Mouse (Mus musculus) gastrocnemius, postnatal 14 days (tissue): ENCODE measurements around the gene Npnt. TPM values are rescaled to one million over a fixed set of nuclear protein-coding genes. Genes with fewer than 3 reads are reported as not detected.

ENCODE experiments used
- DNase-seq: peaks from one replicate; pipeline ENCODE4 v3.0.0; 2021; ENCODE audit warnings: mixed read lengths
- intact Hi-C: fragments of 180-260 bp; cut with DNase I; formaldehyde crosslinking; loops from one replicate; pipeline ENCODE4 v1.15.1; 2025; ENCODE audit warnings: low total_unique reads
- long read RNA-seq, 2 experiments: library from polyadenylated mRNA; stranded (forward); transcript quantifications; one replicate each; pipeline ENCODE4 v2.0.0; 2021
- total RNA-seq, 2 experiments: library from RNA; stranded (reverse); gene quantifications; 2 replicates each; pipeline ENCODE4 v1.2.3; 2021

The Npnt gene
- 10 to 100 TPM in 1 of 2 experiments, 1 to 10 TPM in 1; 9.0 to 12.1 TPM for total RNA-seq
- long read RNA-seq, experiment 1, full-length matches to known transcripts, result 9 of 15 reads
- long read RNA-seq, experiment 1, partial matches to known transcripts, result 1 of 15 reads
- long read RNA-seq, experiment 1, other reads (novel, unspliced or antisense), result 5 of 15 reads
- long read RNA-seq, experiment 2, full-length matches to known transcripts, result 8 of 15 reads
- long read RNA-seq, experiment 2, partial matches to known transcripts, result 5 of 15 reads
- long read RNA-seq, experiment 2, other reads (novel, unspliced or antisense), result 2 of 15 reads

DNA sequence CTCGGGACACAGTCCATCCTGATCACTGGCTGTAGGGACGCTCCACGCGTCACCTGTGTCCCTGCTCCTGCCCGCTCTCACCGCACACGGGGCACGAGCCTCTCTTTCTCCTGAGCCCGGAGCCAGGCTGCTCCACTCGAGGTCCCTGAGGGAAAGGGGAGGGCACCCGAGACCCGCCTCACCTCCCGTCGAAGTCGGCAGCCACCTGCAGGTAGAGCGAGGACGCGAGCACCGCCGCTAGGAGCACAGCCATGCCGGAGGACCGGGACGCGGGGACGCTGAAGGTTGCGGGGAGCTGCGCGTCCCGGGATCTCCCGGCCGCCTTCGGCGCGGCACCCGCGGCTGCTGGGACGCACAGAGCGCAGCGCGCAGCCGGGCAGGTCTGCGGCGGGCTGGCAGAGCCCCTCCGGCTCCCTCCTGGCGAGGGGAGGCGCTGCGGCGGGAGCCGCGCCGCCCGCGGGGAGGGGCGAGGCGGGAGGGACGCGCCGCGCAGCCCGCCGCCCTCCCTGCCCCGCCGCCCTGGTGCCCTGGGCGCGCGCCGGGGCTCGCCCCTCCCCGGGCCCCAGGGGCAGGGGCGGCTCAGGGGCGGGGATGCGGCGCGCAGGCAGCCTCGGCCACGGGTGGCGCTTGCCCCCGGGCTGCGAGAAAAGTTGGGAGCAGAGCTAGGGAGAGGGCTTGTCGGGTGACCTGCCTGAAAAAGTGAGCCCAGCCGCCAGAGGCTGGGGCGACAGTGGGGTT, at the start of gene Npnt:
Gene Npnt, minus strand, starts transcription at position 501 of the 738 bp plus-strand sequence.
- DNase-seq, result peak; percentile 15
- intact Hi-C loops, result no loop called here

DNA sequence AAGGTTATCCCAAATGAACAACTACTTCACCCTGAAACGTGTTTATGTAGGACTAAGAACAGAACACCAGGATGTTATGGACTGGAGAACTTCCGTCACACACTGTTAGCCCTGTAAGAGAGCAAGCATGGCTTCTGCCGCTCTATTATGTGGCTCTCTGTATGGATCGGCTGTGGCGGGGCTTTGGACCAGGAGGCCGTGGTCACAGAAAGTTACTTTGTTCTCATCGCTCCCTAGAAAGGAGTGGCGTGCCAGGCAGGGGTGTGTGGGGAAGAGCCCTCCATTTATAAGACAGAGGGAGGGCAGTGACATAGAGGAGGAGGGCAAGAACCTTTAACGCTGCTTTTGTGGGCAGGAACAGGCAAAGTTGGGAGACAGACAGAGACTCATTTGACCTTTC, 46.2 kb upstream of the Npnt start:
- no peak for DNase-seq
- intact Hi-C loops, result no loop called here

DNA sequence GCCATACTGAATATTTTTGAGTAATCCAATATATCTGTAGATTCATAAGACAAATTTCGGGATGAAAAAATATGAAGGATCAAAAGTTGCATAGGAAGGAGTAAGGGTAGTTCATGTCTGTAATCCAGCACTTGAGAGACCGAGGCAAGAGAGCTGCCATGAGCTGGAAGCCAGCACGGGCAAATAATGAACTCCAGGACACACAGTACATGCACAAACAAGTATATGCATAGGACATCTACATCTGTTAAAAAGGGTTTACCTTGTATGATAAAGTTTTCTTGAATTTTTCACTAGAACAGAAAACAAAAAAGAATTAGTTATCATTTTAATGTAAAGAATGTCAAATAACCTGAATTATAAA, 45.8 kb upstream of the Npnt start:
- DNase-seq, result no peak
- intact Hi-C loops, result no loop called here

DNA sequence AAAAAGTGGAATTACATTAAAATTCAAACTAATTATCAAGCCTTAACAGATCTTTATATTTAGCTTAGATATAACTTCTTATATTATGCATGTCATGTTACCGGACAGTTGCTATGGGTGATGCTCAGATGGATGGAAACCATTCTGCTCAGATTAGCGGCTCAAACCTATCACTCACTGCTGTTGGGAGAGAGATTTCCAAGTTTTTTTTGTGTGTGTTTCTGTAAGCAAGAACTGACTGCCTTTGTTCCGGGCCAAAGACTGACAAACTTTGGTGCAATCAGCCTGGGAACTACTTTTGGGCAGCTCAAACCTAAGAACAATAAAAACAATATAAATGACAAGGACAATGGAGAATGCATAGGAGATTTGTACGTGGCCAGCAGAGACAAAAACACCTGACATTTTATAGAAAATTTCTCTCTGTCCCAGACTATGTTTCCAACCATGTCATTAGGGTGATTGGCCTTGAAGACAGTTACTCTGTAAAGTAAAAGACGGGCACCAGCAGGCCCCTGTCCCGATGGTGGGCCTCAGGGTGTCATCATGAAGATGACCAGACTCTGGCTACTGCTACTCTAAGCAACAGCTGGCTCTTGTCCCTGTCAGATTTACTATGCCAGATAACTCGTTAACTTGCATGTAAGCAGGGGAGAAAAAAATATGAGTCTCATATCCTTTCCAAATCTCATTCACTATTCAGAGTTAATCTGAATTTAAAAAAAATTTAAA, 45.2 kb upstream of the Npnt start:
- intact Hi-C loops, result no loop called here
- DNase-seq, result no peak

DNA sequence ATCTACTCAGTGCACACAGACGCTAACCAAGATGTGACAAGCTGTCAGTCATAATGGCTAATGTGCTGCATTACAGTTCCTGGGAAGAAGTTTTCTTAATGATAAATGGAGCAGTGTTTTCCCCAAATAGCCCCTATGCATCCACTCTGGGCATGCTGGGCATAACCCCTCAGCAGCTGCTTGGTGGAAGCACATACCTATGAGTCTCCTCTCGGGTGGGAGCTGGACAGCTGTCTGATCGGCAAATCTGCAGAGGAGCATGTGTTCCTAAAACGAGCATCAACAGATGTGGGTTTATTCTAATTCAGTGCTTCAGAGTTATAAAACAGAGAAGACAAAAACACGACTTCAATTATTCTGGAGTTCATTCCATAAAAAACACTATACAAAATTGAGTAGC, 36.1 kb upstream of the Npnt start:
- intact Hi-C loops, result no loop called here
- DNase-seq, result no peak

- intact Hi-C loops, result no loop called here
- DNase-seq, result no peak
Measured at GRCm38 (mm10) chr3:132983845-132984485, 33.9 kb upstream of the Npnt start.

DNA sequence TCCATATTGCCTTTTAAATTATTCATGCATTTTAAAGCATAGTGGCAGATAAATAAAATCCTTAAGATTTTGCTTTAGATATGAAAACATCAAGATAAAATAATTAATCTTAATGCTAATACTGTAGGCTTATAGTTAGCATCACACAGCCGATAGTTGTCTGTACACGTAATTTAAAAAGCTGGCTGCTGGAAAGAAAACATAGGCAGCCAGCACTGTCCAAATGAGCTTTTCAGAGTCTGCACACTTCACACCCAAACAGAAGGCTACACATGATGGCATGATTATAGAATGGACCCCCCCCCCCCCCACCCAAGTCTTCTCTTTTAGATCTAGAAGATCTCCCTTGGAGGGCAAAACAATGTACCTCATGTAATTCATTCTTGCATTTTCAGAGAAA, 31.9 kb upstream of the Npnt start:
- intact Hi-C loops, result no loop called here
- DNase-seq, result no peak

DNA sequence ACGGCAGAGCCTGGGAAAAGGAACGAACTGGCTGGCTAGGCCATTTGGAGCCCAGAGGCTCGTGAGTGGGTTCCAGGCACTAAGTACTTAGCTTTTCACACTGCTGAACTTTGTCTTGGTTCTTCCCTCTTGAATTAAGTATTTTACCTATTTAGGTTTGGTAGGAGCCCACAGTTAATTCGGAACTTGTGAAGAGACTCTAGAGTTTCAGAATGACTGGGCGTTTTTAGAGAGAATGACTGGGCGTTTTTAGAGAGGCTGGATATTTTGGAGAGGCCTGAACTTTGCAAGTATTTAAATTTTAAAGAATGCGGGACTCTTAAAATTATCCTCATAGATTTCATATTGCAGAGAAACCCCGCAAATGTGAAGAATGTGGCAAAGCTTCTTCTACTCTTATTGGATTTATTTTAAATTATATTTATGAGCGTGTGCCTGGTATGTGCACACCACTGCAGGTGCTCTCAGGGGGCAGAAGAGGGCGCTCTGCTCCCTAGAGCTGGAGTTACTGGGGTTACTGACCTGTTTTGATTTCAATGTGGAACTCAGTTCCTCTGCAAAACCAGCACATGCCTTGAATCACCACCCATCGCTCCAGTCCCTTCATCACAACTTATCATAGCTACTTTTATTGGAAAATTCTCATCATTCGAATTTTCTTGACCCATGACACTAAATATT, 29.8 kb upstream of the Npnt start:
- DNase-seq, result no peak
- intact Hi-C loops, result no loop called here

DNA sequence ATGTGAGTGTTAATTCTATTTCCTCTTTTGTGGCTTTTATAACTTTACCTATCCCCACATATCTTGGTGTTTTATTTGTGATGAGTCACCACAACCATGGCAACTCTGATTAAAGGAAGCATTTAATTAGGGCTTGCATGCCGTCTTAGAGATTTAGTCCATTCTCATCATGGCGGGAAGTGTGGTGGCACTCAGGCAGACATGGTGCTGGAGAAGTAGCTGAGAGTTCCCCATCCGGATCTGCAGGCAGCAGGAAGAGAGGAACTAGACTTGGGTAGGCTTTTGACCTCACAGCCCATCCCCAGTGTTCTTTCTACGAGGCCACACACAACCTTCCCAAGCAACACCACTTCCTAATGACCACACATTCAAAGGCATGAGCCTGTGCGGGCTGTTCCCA, 16.2 kb upstream of the Npnt start:
- intact Hi-C loops, result no loop called here
- DNase-seq, result no peak

GRCm38 (mm10) chr3:132964715-132965507, 14.8 kb upstream of the Npnt start:
- intact Hi-C loops, result no loop called here
- DNase-seq, result no peak

DNA sequence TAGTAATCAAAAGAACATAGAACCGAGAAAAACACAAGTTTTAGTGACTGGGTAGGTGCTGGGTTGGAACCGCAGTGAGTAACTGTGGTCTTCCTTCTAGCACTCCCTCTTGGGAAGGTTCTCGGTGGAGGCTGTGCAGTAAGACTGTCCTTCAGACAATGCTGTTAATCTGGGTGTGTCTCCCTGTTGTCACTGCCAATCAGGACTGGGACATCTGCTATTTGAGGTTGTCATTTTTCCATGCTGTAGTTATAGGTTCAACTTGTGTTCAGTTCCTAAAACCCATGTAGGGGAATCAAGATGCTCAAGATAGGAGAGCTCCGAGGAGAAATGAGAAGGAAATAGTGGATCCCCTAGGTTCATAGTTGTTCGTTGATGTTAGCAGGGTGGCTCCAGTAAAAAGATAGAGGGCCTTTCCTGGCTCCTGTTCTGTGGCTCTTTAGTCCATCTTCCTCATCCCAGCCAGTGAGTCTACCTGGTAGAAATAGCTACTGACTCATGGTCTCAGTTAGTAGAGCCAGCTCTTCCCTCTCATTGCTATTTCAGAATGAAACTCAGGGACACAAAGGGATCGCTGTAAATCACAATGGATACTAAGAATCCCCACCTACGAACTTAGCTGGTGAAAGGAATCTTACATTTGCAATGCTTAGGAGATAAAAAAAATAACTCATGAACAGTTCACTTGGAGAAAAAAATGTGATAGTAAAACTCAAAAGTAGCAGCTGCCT, 12.7 kb upstream of the Npnt start:
- intact Hi-C loops, result no loop called here
- DNase-seq, result no peak

DNA sequence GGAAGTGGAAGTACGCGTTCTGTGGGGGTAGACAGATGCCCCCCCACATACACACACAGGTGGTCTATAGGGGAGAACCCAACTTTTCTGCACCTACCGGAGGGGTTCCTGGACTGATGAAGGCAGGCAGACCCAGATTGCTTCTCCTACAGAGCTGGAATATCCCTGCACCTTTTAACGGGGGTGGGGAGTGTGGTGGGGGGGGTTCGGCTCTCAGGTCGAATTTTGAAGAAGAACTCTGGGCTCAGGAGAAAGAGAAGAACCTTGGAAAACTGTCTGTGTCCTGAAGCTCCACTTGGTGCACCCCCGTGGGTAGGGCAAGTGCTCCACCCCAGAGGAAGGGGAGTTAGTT, 414 bp upstream of the Npnt start:
- no peak for DNase-seq
- intact Hi-C loops, result no loop called here

DNA sequence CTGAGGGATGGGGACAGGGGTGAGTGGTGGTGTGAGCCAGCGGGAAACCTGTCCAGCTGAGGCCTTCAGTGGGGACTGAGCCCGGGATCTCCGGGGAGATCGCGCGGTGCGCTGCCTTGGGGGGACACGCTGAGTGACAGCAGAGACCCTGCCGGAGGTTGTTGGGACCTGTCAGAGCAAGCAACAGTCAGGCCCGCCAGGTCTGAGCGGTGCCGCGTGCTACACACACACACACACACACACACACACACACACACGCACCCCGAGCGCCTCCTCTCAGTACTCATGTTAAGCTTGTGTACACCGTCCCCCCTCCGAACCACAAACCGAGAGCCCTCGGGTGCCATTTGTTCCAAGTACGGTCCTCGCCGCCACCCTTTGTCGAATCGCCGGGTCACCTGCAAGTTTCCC, 706 bp downstream of the Npnt start:
- intact Hi-C loops, result no loop called here
- DNase-seq, result no peak

- intact Hi-C loops, result no loop called here
- DNase-seq, result no peak
Measured at GRCm38 (mm10) chr3:132948298-132948795, 1.7 kb downstream of the Npnt start.

DNA sequence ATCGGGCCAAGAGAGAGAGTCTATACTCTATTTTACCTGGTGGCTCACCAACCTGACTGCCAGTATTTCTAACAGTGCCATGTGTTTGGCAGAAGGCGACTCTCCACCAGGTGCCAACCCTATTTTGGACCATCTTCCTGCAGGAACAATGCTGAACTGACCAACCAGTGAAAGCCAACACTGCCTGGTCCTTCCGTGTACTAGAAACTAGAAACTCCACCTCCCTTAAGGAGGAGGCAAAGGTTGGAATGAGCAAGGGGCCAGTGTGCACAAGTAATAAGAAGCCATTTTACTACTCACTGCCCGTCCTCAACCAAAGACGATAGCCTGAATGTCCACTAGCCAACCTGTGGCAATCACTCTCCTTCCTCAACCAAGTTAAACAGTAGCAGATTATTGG, 4.0 kb downstream of the Npnt start:
- intact Hi-C loops, result no loop called here
- no peak for DNase-seq

GRCm38 (mm10) chr3:132945669-132946068, 4.4 kb downstream of the Npnt start:
- DNase-seq, result no peak
- intact Hi-C loops, result no loop called here

DNA sequence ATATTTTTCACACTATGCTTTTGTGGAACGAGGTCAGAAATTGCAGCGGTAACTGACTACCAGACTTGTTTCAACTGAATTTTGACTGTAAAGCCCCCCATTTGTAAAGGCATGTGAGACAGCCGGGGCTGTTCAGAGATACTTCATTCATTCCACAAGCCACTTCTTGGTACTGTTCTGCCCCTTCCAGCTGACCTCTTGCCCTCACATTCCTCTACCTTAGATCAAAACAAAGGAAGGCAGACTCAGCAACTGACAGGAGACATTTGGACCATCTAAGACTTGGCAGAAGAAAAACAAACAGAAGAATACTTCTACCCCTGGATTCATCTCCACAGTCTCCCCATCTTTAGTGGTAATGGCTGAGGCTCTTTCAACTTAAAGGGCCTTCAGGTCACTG, 5.5 kb downstream of the Npnt start:
- no peak for DNase-seq
- intact Hi-C loops, result no loop called here

DNA sequence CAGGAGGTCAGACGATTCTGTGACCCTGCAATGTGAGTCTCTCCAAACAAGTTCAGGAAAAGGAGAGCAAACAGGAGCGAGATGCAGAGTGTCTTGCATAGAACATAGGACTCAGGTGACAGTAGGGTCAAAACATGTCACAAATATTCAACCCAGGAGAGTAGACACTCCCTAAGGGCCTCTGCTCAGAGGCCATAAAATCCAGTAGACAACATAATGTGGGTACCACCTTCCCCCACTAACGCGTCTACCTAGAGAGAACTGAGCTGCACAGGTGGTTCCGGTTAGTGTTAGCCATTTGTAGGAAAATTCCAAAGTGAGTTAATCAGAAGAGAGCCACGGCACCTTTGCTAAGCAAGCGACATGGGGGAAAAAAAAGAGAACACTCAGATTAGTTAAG, 5.9 kb downstream of the Npnt start:
- intact Hi-C loops, result no loop called here

More for the DNA sequence above, 5.9 kb downstream of the Npnt start:
- no peak for DNase-seq
